Mouse (Mus musculus): ENCODE results near the gene Gm7358. TPM values are rescaled to one million over a fixed set of nuclear protein-coding genes. Genes with fewer than 3 reads are reported as not detected.
"Not testable (repeated sequence)": the region's sequence is repeated elsewhere in the genome, so short reads cannot be mapped to it uniquely, and the experiment has no call there.

Gm7358 gene
- polyA plus RNA-seq (2015; fragmentation: Nextera tagmentation; extraction: Ambion mirVana), result not detected in 2 replicates

GRCm38 (mm10) chr17:14059431-14059830 lies at the start of gene Gm7358:
TSS of gene Gm7358 (minus strand) at chr17:14059531.
- not testable (repeated sequence) for DNase-seq (ENCODE audit: low spot score)

GRCm38 (mm10) chr17:14103018-14103417 lies 43.7 kb upstream of the Gm7358 start:
- DNase-seq (ENCODE audit: low spot score), result not testable (repeated sequence)

- DNase-seq (ENCODE audit: low spot score), result not testable (repeated sequence)
Observed at GRCm38 (mm10) chr17:14101446-14101980, 42.2 kb upstream of the Gm7358 start.

- DNase-seq (ENCODE audit: low spot score), result not testable (repeated sequence)
Observed at GRCm38 (mm10) chr17:14099886-14100285, 40.6 kb upstream of the Gm7358 start.

GRCm38 (mm10) chr17:14094165-14094564 lies 34.8 kb upstream of the Gm7358 start:
- DNase-seq (ENCODE audit: low spot score), result not testable (repeated sequence)

GRCm38 (mm10) chr17:14086629-14087028 lies 27.3 kb upstream of the Gm7358 start:
- not testable (repeated sequence) for DNase-seq (ENCODE audit: low spot score)

GRCm38 (mm10) chr17:14041880-14042279 lies 17.5 kb downstream of the Gm7358 start:
- not testable (repeated sequence) for DNase-seq (ENCODE audit: low spot score)

- DNase-seq (ENCODE audit: low spot score), result not testable (repeated sequence)
Observed at GRCm38 (mm10) chr17:14037012-14037411, 22.3 kb downstream of the Gm7358 start.

- not testable (repeated sequence) for DNase-seq (ENCODE audit: low spot score)
Observed at GRCm38 (mm10) chr17:14036113-14036512, 23.2 kb downstream of the Gm7358 start.

Other genes with a start within 250 kb of the Gm7358 start
- not detected in 2 replicates for gene Gm7168, start 111.2 kb downstream of the Gm7358 start, polyA plus RNA-seq (2015; fragmentation: Nextera tagmentation; extraction: Ambion mirVana)
- gene Gm7356, start 55.8 kb downstream of the Gm7358 start, polyA plus RNA-seq (2015; fragmentation: Nextera tagmentation; extraction: Ambion mirVana), result not detected in 2 replicates
- 19.5 and 21.1 TPM in 2 replicates for gene Dact2, start 144.8 kb upstream of the Gm7358 start, polyA plus RNA-seq (2015; fragmentation: Nextera tagmentation; extraction: Ambion mirVana)
- 4.7 and 4.8 TPM in 2 replicates for gene Smoc2, start 220.0 kb upstream of the Gm7358 start, polyA plus RNA-seq (2015; fragmentation: Nextera tagmentation; extraction: Ambion mirVana)